Mouse (Mus musculus) frontal cortex, postnatal 25 days (tissue): ENCODE data around the gene Tex46.

Experiments used
- DNase-seq, 2 experiments: peaks; one replicate each; pipeline ENCODE4 v3.0.0; 2022; ENCODE audit warnings: low spot score in 2 of 2

Tex46 gene

DNA sequence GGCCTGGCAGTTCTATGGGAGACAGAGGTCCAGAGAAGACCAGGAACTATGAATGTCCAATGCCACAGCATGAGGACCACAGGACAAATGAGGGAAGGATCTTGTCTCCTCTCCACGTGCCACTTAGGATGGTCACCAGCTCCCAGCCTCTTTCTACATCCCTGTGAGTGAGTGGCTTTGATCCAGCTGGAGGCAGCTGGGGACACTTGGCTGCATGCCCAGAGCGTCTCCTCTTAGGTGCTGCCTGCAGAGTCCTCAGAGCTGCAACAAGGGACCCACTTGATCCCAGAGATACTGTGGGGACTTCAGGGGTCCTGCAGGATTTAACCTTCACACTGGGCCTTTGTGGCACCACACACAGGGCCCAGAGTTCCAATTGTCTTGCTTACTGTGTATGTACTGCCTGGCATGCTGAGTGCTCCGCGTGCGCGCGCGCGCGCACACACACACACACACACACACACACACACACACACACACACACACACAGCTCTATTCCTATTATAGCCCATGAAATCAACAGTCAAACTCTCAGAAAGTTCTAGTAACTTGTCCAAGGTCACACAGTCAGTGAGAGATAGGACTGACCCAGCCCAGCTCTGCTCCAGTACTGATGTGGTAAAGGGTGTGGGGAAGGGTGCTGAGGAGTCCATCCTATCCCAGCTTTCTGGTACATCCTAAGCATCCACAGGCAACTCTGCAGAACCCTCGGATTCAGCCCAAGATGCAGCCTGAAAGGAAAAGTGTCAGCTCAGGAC, 21.2 kb downstream of the Tex46 start:
- no peak for DNase-seq

DNA sequence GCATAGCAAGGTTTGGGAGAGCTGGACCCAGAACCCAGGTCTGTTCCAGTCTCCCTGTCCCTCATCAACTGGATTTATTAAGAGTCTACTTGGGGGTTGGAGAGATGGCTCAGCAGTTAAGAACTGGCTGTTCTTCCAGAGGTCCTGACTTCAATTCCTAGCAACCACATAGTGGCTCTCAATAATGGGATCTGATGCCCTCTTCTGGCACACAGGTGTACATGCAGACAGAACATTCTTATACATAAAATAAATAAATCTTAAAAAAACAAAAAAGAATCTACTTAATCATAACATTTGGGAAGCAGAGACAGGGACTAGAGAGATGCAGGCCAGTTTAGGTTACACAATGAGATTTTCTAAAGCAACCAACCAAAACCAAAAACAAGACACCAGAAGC, 25.8 kb downstream of the Tex46 start:
- DNase-seq = no peak

DNA sequence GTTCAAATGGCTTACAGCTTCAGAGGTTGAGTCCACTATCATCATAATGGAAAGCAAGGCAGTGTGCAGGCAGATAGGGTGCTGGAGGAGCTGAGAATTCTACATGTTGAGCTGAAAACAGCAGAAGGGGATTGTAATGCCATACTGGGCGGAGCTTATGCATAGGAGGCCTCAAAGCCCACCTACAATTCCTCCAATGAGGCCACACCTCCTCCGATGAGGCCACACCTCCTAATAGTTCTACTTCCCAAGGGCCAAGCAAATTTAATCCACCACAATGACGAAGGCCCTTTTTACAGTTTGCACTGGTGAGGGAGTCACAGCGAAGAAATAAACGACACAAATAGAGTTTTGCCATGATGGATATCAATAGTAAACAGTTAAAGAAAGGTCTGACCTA, 26.3 kb downstream of the Tex46 start:
- no peak for DNase-seq

DNA sequence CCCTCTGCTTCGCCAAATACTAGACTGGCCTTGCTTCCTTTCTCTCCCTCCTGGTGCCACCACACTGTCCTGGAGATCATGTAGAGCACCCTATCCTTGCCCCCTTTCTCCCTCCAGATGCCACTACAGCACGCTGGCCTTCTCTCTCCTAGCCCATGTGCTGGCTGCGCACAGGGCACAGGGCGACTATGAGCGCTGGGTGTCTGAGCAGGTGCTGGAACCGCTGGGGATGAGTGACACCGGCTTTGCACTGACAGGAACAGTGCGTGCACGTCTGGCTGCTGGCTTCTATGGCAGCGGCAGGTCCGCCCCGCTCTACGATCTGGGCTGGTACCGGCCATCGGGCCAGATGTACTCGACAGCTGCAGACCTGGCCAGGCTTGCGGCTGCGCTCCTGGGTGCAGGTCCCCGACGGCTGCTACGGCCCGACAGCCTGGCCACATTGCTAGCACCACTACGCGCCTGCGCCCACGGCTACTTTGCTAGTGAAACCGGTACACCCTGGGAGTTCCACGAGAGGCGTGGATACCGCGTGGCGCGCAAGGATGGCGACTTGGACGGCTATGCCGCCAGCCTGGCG, 26.8 kb downstream of the Tex46 start:
- peak in 1 of 2 experiments; percentile 16 for DNase-seq

DNA sequence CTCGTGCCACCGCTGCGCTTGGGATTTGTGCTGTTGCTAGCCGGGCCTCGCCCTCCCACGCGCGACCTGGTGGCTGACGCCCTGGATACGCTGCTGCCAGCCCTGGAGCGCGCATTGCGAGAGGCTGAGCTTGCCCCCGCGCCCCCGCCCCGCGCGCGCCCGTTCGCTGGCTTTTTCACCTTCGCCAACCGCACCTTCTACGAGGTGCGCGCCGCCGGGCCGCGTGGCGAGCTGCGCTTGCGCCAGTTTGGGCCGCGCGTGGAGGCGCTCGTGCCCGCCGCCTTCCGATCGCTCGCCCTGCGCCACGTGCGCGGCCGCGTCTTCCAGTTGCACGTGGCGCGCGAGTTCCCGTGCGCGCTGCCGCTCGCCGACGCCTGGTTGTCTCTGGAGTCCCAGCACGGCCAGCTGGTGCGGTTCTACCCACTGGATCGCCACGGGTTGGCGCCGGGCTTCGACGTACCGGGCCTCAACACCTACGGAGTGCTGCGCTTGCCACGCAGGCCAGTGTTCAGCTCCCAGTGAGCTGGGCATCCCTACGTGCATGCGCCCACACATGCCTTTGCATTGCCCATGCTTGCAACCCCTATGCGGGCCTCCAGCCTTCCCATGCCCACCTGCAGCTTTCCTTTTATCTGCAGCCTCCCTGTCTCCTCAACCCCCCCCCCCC, 27.5 kb downstream of the Tex46 start:
- peak; percentile 54 to 57 for DNase-seq

GRCm38 (mm10) chr4:136638230-136638750, 28.1 kb downstream of the Tex46 start:
- DNase-seq = no peak

DNA sequence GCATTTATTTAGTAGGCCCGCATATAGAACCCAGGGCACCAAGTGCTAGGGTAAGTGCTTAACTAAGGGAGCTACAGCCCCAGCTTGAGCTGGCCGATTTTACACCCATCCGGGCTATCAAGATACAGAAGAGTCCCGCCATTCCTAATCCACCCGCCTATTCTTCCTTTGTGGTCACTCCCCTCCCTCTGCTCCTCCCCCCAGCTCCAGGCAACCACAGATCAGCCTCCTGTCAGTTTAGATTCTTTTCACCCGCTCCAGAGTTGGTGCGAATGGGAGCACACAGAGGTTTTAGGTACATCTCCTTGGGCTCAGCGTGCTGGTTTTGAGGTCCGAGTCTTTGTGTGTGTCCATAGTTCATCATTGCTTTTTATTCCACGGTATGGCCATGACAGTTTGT, 28.7 kb downstream of the Tex46 start:
- no peak for DNase-seq

- DNase-seq = peak; percentile 87 to 88
These were observed 38.8 kb downstream of the Tex46 start for GRCm38 (mm10) chr4:136648922-136649479.

DNA sequence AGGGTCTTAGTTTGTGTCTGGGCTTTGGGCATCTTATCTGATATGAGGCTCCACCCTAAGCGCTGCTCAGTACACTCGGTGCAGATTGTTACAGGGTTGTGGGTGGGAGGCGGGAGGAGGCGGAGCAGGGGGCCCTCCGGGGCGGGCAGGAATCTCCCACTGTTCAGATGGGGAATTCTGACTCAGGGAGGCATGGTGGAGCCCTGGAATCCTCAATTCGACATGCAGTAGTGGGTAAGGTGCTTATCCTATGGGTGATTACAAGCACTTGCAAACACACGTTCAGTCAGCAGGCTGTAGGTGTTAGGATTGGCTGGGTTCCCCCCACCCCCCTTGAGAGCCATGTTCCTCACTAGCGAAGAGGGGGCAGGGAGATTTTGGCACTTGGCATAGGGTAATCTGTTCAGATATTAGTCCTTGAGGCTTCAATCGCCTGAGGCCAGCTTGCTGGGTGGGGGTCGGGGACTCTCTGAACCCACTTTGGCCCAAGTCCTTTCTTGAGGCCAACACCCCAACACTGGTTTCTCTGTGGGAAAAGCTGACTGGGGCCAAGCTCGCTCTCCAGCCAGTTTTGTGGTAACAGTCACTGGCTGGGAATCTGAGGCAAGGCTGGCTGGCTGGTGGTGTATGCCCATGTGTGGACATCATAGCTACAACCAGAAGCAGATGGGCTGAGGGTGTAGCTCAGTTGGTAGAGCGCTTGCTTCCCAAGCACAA, 39.4 kb downstream of the Tex46 start:
- no peak for DNase-seq

DNA sequence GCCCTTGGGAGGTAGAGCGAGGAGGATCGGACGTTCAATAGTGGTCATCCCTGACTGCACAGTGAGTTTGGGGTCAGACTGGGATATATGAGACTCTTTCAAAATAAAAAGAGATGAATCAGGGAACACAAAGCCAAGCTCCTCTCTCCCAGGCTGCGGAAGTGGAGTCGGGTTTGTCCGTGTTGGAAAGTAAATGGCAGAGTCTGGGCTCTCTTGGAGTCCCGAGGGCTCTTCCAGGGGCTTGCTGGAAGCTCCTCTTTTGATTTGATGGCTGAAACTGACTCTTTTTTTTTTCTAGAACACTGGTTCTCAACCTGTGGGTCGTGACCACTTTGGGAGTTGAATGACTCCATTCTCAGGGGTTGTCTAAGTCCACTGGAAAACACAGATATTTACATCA, 40.0 kb downstream of the Tex46 start:
- DNase-seq = no peak

DNA sequence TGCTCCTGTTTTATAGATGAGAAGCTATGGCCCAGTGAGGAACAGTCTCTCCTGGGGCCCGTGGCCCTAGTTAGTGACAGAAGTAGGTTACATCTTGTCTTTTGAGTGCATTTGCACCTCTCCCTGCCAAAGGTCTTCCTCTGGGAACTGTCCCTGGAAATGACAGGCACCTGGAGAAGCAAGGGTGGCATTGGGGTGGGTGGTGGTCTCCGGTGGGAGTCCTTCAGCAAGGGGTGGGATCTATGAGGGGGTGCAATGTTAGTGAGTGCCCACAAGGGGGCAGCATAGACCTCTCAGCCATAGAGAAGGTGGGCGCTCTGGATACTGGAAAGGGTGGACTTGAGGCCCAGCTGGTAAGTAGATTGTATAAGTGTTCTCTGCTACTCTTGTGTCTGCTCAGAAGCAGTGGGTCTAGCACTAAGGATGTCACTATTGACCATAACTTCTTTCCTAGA, 41.1 kb downstream of the Tex46 start:
- no peak for DNase-seq

DNA sequence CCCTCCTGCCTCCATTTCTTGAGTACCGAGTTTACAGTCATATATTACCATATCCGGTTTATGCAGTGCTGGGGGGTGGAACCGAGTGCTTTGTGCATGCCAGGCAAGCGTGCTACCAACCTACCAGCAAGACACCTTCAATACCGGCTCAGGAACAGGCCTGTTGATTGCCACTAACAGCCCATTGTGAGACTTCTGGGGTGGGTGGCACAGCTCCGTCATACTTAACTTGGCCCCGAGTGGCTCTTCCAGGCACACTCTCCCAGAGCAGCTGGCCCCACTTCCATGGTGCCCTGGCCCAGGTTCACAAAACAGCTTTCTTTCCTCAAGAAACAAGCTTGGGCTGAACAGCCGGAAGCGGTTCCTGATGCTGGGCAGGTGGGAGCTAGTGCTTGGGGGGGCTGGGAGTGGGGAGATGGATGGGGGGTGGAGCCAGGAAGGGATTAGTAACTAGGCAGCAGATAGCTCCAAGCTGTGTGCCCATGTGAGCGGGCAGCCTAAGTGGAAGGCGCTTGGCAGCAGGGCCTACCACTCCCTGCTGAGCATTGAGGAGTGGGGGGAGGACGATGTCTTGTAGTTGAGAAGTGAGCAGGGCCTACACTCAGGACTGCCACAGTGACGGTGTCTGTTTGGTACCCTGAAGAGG, 41.8 kb downstream of the Tex46 start:
- no peak for DNase-seq

DNA sequence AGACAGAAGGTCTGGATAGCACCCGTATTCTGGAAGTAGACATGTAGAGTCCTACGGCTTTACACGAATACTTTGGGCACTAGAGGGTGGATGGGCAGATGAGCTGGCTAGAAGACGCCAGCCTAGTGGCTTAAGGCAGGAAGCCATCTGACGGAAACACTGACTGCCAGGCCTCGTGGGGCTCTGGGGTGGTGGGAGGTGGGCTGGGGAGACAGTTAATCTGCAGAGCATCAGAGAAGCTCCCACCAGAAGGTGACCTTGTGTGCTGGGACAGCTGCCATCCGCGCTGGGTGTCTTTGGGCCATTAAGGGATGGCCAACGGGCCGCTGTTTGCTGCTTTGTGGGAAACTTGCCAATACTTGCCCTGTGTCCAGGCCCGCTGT, 42.3 kb downstream of the Tex46 start:
- DNase-seq = no peak

GRCm38 (mm10) chr4:136653019-136653418, 42.8 kb downstream of the Tex46 start:
- DNase-seq = no peak

DNA sequence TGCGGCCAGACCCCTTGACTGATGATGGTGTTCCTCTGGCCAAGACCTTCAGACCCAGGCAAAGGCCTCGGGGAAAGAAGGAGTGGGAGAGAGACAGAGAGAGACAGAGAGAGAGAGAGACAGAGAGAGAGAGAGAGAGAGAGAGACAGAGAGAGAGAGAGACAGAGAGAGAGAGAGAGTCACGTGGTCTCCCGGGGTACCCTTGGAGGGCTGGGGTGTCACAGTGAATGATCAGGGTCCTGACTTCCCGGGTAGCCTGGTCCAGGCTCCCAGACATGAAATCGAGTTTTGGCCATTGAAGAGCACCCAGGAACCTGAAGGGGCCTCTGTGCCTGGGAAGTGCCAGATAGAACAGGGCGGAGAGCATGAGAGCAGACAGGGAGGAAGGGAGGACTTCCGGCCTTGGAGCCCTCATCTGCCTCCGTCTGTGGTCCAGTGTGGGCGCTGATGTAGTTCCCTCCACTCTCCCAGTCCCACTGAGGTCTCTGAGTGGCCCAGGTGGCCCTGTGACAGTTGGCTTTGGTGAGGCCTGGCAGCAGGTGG, 43.5 kb downstream of the Tex46 start:
- DNase-seq = no peak

- no peak for DNase-seq
These were observed 47.7 kb downstream of the Tex46 start for GRCm38 (mm10) chr4:136657914-136658313.
